Mouse (Mus musculus): ENCODE measurements at regions not wholly inside any gene's neighbourhood (a gene's known extent, or its start where the extent isn't known, plus 50 kb on each side); places are given as distances from the start of the nearest gene placed in this dataset.

- H3K9ac ChIP-seq (ENCODE audit: low read depth, low read length): no peak overlapping the region
- no peak overlapping the region for H3K27ac ChIP-seq (ENCODE audit: low read length)
- WGBS: 15% methylated on average over 14 of the region's 14 CpGs
- no peak for ATAC-seq
- H3K36me3 ChIP-seq (ENCODE audit: control insufficient read depth, insufficient read depth, low read length): no peaks in the 10 kb centered on the region
- no peaks in the 10 kb centered on the region for H3K9me3 ChIP-seq (replicated peaks; ENCODE audit: control insufficient read depth, low read length, poor library complexity, severe bottlenecking)
- peaks cover 5% of the 10 kb centered on the region; the same call in 1 of the 2 replicates for H3K4me1 ChIP-seq (ENCODE audit: control insufficient read depth, insufficient read depth, low read length)
- no peaks in the 10 kb centered on the region; the same call in 1 of the 2 replicates for H3K27me3 ChIP-seq (ENCODE audit: control insufficient read depth, insufficient read depth, low read depth, low read length)
- H3K4me3 ChIP-seq (ENCODE audit: low read depth, low read length): peak overlapping the region; percentile 22
- H3K4me2 ChIP-seq (ENCODE audit: low read length): peak overlapping the region; percentile 51
Measured at GRCm38 (mm10) chr10:120564859-120565258, 88.6 kb upstream of the Hmga2 start.

- H3K4me2 ChIP-seq (ENCODE audit: low read length): no peak overlapping the region
- H3K27me3 ChIP-seq (ENCODE audit: control insufficient read depth, insufficient read depth, low read depth, low read length): no peaks in the 10 kb centered on the region; the same call in 1 of the 2 replicates
- no peaks in the 10 kb centered on the region for H3K36me3 ChIP-seq (ENCODE audit: control insufficient read depth, insufficient read depth, low read length)
- 38% methylated on average over 10 of the region's 10 CpGs for WGBS
- no peak overlapping the region for H3K27ac ChIP-seq (ENCODE audit: low read length)
- no peak overlapping the region for H3K4me3 ChIP-seq (ENCODE audit: low read depth, low read length)
- no peak for ATAC-seq
- peaks cover 5% of the 10 kb centered on the region; the same call in 1 of the 2 replicates for H3K4me1 ChIP-seq (ENCODE audit: control insufficient read depth, insufficient read depth, low read length)
- no peaks in the 10 kb centered on the region for H3K9me3 ChIP-seq (replicated peaks; ENCODE audit: control insufficient read depth, low read length, poor library complexity, severe bottlenecking)
- H3K9ac ChIP-seq (ENCODE audit: low read depth, low read length): no peak overlapping the region
Measured at GRCm38 (mm10) chr10:120563926-120564325, 87.7 kb upstream of the Hmga2 start.

- no peak overlapping the region for H3K9ac ChIP-seq (ENCODE audit: low read depth, low read length)
- no peak for ATAC-seq
- no peak overlapping the region for H3K27ac ChIP-seq (ENCODE audit: low read length)
- H3K4me3 ChIP-seq (ENCODE audit: low read depth, low read length): no peak overlapping the region
- 94% methylated on average over 5 of the region's 5 CpGs for WGBS
- no peaks in the 10 kb centered on the region; the same call in 1 of the 2 replicates for H3K27me3 ChIP-seq (ENCODE audit: control insufficient read depth, insufficient read depth, low read depth, low read length)
- no peaks in the 10 kb centered on the region for H3K9me3 ChIP-seq (replicated peaks; ENCODE audit: control insufficient read depth, low read length, poor library complexity, severe bottlenecking)
- H3K4me1 ChIP-seq (ENCODE audit: control insufficient read depth, insufficient read depth, low read length): peaks cover 5% of the 10 kb centered on the region; the same call in 1 of the 2 replicates
- H3K4me2 ChIP-seq (ENCODE audit: low read length): no peak overlapping the region
- no peaks in the 10 kb centered on the region for H3K36me3 ChIP-seq (ENCODE audit: control insufficient read depth, insufficient read depth, low read length)
Measured at GRCm38 (mm10) chr10:120561821-120562220, 85.6 kb upstream of the Hmga2 start.

GRCm38 (mm10) chr10:120557850-120558447, 81.7 kb upstream of the Hmga2 start:
- Histone ChIP-seq H3K27ac (ENCODE audit: low read length) (no peak overlapping the region), H3K9ac (ENCODE audit: low read depth, low read length) (no peak overlapping the region), H3K4me3 (ENCODE audit: low read depth, low read length) (no peak overlapping the region), H3K27me3 (ENCODE audit: control insufficient read depth, insufficient read depth, low read depth, low read length) (peaks cover 15% of the 10 kb centered on the region), H3K36me3 (ENCODE audit: control insufficient read depth, insufficient read depth, low read length) (no peaks in the 10 kb centered on the region), H3K4me1 (ENCODE audit: control insufficient read depth, insufficient read depth, low read length) (peaks cover 3% of the 10 kb centered on the region), H3K4me2 (ENCODE audit: low read length) (no peak overlapping the region), H3K9me3 (replicated peaks; ENCODE audit: control insufficient read depth, low read length, poor library complexity, severe bottlenecking) (no peaks in the 10 kb centered on the region)
- ATAC-seq: no peak
- 80% methylated on average over 10 of the region's 10 CpGs for WGBS

- no peak for ATAC-seq
- no peak overlapping the region for H3K27ac ChIP-seq (ENCODE audit: low read length)
- WGBS: 96% methylated on average over 9 of the region's 9 CpGs
Measured at GRCm38 (mm10) chr10:120556116-120556515, 79.8 kb upstream of the Hmga2 start.

GRCm38 (mm10) chr10:120553097-120553453, 76.8 kb upstream of the Hmga2 start:
- ATAC-seq: no peak; the same call in 1 of the 2 replicates
- peak overlapping the region; percentile 48 for H3K4me3 ChIP-seq (ENCODE audit: low read depth, low read length)
- H3K9ac ChIP-seq (ENCODE audit: low read depth, low read length): 0 out of 2 replicates have a peak overlapping the region, but pooled peaks have one; percentile 30
- H3K36me3 ChIP-seq (ENCODE audit: control insufficient read depth, insufficient read depth, low read length): no peaks in the 10 kb centered on the region
- no peaks in the 10 kb centered on the region for H3K9me3 ChIP-seq (replicated peaks; ENCODE audit: control insufficient read depth, low read length, poor library complexity, severe bottlenecking)
- H3K4me1 ChIP-seq (ENCODE audit: control insufficient read depth, insufficient read depth, low read length): peaks cover 10% of the 10 kb centered on the region
- 1% methylated on average over 16 of the region's 16 CpGs for WGBS
- peaks cover 22% of the 10 kb centered on the region for H3K27me3 ChIP-seq (ENCODE audit: control insufficient read depth, insufficient read depth, low read depth, low read length)
- H3K27ac ChIP-seq (ENCODE audit: low read length): no peak overlapping the region
- H3K4me2 ChIP-seq (ENCODE audit: low read length): peak overlapping the region; percentile 92

More at GRCm38 (mm10) chr10:120556116-120556515, 79.8 kb upstream of the Hmga2 start:
- Histone ChIP-seq H3K4me2 (ENCODE audit: low read length) (no peak overlapping the region), H3K4me3 (ENCODE audit: low read depth, low read length) (no peak overlapping the region), H3K9ac (ENCODE audit: low read depth, low read length) (no peak overlapping the region), H3K36me3 (ENCODE audit: control insufficient read depth, insufficient read depth, low read length) (no peaks in the 10 kb centered on the region), H3K9me3 (replicated peaks; ENCODE audit: control insufficient read depth, low read length, poor library complexity, severe bottlenecking) (no peaks in the 10 kb centered on the region), H3K27me3 (ENCODE audit: control insufficient read depth, insufficient read depth, low read depth, low read length) (peaks cover 16% of the 10 kb centered on the region), H3K4me1 (ENCODE audit: control insufficient read depth, insufficient read depth, low read length) (peaks cover 10% of the 10 kb centered on the region)

GRCm38 (mm10) chr10:120552341-120553096, 76.2 kb upstream of the Hmga2 start:
- H3K27me3 ChIP-seq (ENCODE audit: control insufficient read depth, insufficient read depth, low read depth, low read length): peaks cover 22% of the 10 kb centered on the region
- peak; percentile 82 for ATAC-seq
- no peaks in the 10 kb centered on the region for H3K36me3 ChIP-seq (ENCODE audit: control insufficient read depth, insufficient read depth, low read length)
- peaks cover 10% of the 10 kb centered on the region for H3K4me1 ChIP-seq (ENCODE audit: control insufficient read depth, insufficient read depth, low read length)
- H3K9ac ChIP-seq (ENCODE audit: low read depth, low read length): peak overlapping the region; percentile 62
- H3K27ac ChIP-seq (ENCODE audit: low read length): no peak overlapping the region
- no peaks in the 10 kb centered on the region for H3K9me3 ChIP-seq (replicated peaks; ENCODE audit: control insufficient read depth, low read length, poor library complexity, severe bottlenecking)
- under 1% methylated on average over 56 of the region's 56 CpGs for WGBS
- peak overlapping the region; percentile 48 for H3K4me3 ChIP-seq (ENCODE audit: low read depth, low read length)
- H3K4me2 ChIP-seq (ENCODE audit: low read length): peak overlapping the region; percentile 92

GRCm38 (mm10) chr10:120551851-120552281, 75.6 kb upstream of the Hmga2 start:
- ATAC-seq: no peak; the same call in 1 of the 2 replicates
- Histone ChIP-seq H3K36me3 (ENCODE audit: control insufficient read depth, insufficient read depth, low read length) (no peaks in the 10 kb centered on the region), H3K4me1 (ENCODE audit: control insufficient read depth, insufficient read depth, low read length) (peaks cover 10% of the 10 kb centered on the region), H3K27ac (ENCODE audit: low read length) (no peak overlapping the region), H3K9ac (ENCODE audit: low read depth, low read length) (no peak overlapping the region), H3K27me3 (ENCODE audit: control insufficient read depth, insufficient read depth, low read depth, low read length) (peaks cover 22% of the 10 kb centered on the region), H3K9me3 (replicated peaks; ENCODE audit: control insufficient read depth, low read length, poor library complexity, severe bottlenecking) (no peaks in the 10 kb centered on the region), H3K4me3 (ENCODE audit: low read depth, low read length) (peak overlapping the region; percentile 48), H3K4me2 (ENCODE audit: low read length) (peak overlapping the region; percentile 92)
- 2% methylated on average over 18 of the region's 18 CpGs for WGBS

- no peaks in the 10 kb centered on the region for H3K36me3 ChIP-seq (ENCODE audit: control insufficient read depth, insufficient read depth, low read length)
- ATAC-seq: no peak
- no peaks in the 10 kb centered on the region for H3K9me3 ChIP-seq (replicated peaks; ENCODE audit: control insufficient read depth, low read length, poor library complexity, severe bottlenecking)
- H3K4me1 ChIP-seq (ENCODE audit: control insufficient read depth, insufficient read depth, low read length): peaks cover under 1% of the 10 kb centered on the region; the same call in 1 of the 2 replicates
- H3K4me3 ChIP-seq (ENCODE audit: low read depth, low read length): no peak overlapping the region
- H3K4me2 ChIP-seq (ENCODE audit: low read length): no peak overlapping the region
- no peak overlapping the region for H3K9ac ChIP-seq (ENCODE audit: low read depth, low read length)
- no peak overlapping the region for H3K27ac ChIP-seq (ENCODE audit: low read length)
- H3K27me3 ChIP-seq (ENCODE audit: control insufficient read depth, insufficient read depth, low read depth, low read length): peaks cover 6% of the 10 kb centered on the region; the same call in 1 of the 2 replicates
- WGBS: 93% methylated on average over 11 of the region's 11 CpGs
Measured at GRCm38 (mm10) chr10:120547164-120547563, 70.9 kb upstream of the Hmga2 start.
